Mouse (Mus musculus) thymus, adult 2 months (tissue): ENCODE data around the gene Ap1g1.

Source experiments
- CTCF ChIP-seq: fragments of 200-500 bp; IDR thresholded peaks from 2 replicates; pipeline ENCODE4 v1.5.1; 2012; ENCODE audit warnings: mild to moderate bottlenecking, control low read depth, low read length, moderate library complexity, borderline replicate concordance; ENCODE audit not compliant: control insufficient read depth, poor library complexity, insufficient read depth; ENCODE audit errors: extremely low read depth
- POLR2A ChIP-seq: fragments of 200-500 bp; IDR thresholded peaks from 2 replicates; pipeline ENCODE4 v1.6.1; 2012; ENCODE audit warnings: mild to moderate bottlenecking, low read length, control low read depth, moderate library complexity; ENCODE audit not compliant: control insufficient read depth, poor library complexity, insufficient read depth; ENCODE audit errors: extremely low read depth

DNA sequence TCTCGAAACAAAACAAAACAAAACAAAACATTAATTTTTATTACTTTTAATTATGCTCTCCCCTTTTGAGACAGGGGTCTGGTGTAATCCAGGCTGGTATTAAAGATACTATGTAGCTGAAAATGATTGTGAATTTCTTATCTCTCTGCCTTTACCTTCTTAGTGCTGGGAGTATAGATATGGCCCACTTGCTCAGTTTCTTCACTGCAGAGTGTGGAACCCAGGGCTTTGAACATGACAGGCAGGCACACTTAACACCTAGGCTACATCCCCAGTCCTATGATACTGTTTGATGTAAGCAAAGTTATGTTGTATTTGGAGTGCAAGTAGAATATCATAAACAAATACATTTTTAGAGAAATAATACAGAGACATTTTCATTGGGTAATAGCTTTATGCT, 64.1 kb downstream of the Ap1g1 start:
- TF ChIP-seq CTCF (no peak), POLR2A (no peak)
